Mouse (Mus musculus) forebrain, embryonic 13.5 days (tissue): ENCODE results near the gene Dnah17. TPM values are rescaled to one million over a fixed set of nuclear protein-coding genes. Genes with fewer than 3 reads are reported as not detected.

Experiments used
- ATAC-seq: fragments of 200-750 bp; cut with Nextera tagmentation; 2 replicates; pipeline ENCODE4 v1.8.0; 2017
- H3K27ac ChIP-seq: fragments of 300-500 bp; sonication (generic); 2 replicates; pipeline ENCODE4 v1.5.1; 2015; ENCODE audit warnings: inconsistent platforms, mild to moderate bottlenecking, moderate library complexity
- H3K27me3 ChIP-seq: fragments of 300-500 bp; sonication (generic); 2 replicates; pipeline ENCODE4 v1.6.1; 2015; ENCODE audit warnings: mild to moderate bottlenecking, inconsistent platforms
- H3K36me3 ChIP-seq: fragments of 300-500 bp; sonication (generic); 2 replicates; pipeline ENCODE4 v1.6.1; 2015; ENCODE audit warnings: mild to moderate bottlenecking, inconsistent platforms; ENCODE audit not compliant: poor library complexity, severe bottlenecking
- H3K4me1 ChIP-seq: fragments of 300-500 bp; sonication (generic); 2 replicates; pipeline ENCODE4 v1.6.1; 2015; ENCODE audit warnings: inconsistent platforms
- H3K4me2 ChIP-seq: fragments of 300-500 bp; sonication (generic); 2 replicates; pipeline ENCODE4 v1.6.1; 2015; ENCODE audit warnings: inconsistent platforms, mild to moderate bottlenecking, moderate library complexity
- H3K4me3 ChIP-seq: fragments of 300-500 bp; sonication (generic); 2 replicates; pipeline ENCODE4 v1.5.1; 2015; ENCODE audit warnings: mild to moderate bottlenecking, inconsistent platforms
- H3K9ac ChIP-seq: fragments of 300-500 bp; sonication (generic); 2 replicates; pipeline ENCODE4 v1.6.1; 2015; ENCODE audit warnings: mild to moderate bottlenecking, inconsistent platforms
- H3K9me3 ChIP-seq: fragments of 300-500 bp; sonication (generic); replicated peaks from 2 replicates; pipeline ENCODE4 v1.6.1; 2016; ENCODE audit warnings: inconsistent platforms
- WGBS: fragments of 180-500 bp; shearing (Covaris S2); methylation state at CpG from one replicate; pipeline ENCODE4 v1.1.7; 2015; 5-methylcytosine and 5-hydroxymethylcytosine counted together
- microRNA-seq: library from miRNA; unstranded; fragments of <30 nt; microRNA quantifications from one replicate; pipeline ENCODE4, GENCODE M21; 2016
- polyA plus RNA-seq: library from polyadenylated mRNA; unstranded; fragments of >200 nt; fragmentation: Nextera tagmentation; extraction: Ambion mirVana; gene quantifications from 2 replicates; pipeline ENCODE4 v1.2.1, GENCODE M21; 2015

Dnah17 gene
- polyA plus RNA-seq, 1 experiment from 2014 or later = 0.27 TPM

GRCm38 (mm10) chr11:117972656-117973558, 157.5 kb downstream of the Dnah17 start:
- Histone ChIP-seq H3K9me3 (no peaks in the 10 kb centered on the region), H3K27ac (no peak overlapping the region), H3K36me3 (no peaks in the 10 kb centered on the region), H3K4me3 (no peak overlapping the region), H3K4me2 (no peak overlapping the region), H3K27me3 (peaks cover 14% of the 10 kb centered on the region), H3K4me1 (peaks cover 46% of the 10 kb centered on the region), H3K9ac (no peak overlapping the region)
- 54% methylated on average over 11 of the region's 11 CpGs for WGBS
- ATAC-seq = no peak

Small RNA genes lying within 50 kb of the gene (microRNA-seq; reads per million reads assigned to microRNA genes)
- not detected for gene Mir6933

Other genes starting within 250 kb of the Dnah17 start
- 12.4 and 13.5 TPM in 2 replicates for gene Socs3, start 160.6 kb downstream of the Dnah17 start, polyA plus RNA-seq
- gene Pgs1, start 144.3 kb downstream of the Dnah17 start, polyA plus RNA-seq = 42.7 and 47.7 TPM in 2 replicates
- 22.7 and 24.5 TPM in 2 replicates for gene Cyth1, start 118.0 kb upstream of the Dnah17 start, polyA plus RNA-seq
- 14.1 and 16.9 TPM in 2 replicates for gene Usp36, start 159.6 kb upstream of the Dnah17 start, polyA plus RNA-seq
- gene Cep295nl, start 211.9 kb upstream of the Dnah17 start, polyA plus RNA-seq = 0.13 and 0.31 TPM in 2 replicates
- gene Timp2, start 225.1 kb upstream of the Dnah17 start, polyA plus RNA-seq = 36.0 and 38.8 TPM in 2 replicates